Mouse (Mus musculus) liver, embryonic 14.5 days (tissue): ENCODE data around the gene Aqp11.

ENCODE experiments used
- CTCF ChIP-seq: IDR thresholded peaks from 2 replicates; pipeline ENCODE4 v1.5.1; 2016; ENCODE audit warnings: antibody characterized with exemption, low read depth, control low read depth
- EP300 ChIP-seq: IDR thresholded peaks from 2 replicates; pipeline ENCODE4 v1.6.1; 2016; ENCODE audit warnings: antibody characterized with exemption, low read depth

- TF ChIP-seq CTCF (no peak), EP300 (no peak)
Measured at GRCm38 (mm10) chr7:97701106-97701505, 37.0 kb downstream of the Aqp11 start.
